Mouse (Mus musculus) thymus, postnatal 0 days (tissue): ENCODE results near the gene Grm3. TPM values are rescaled to one million over a fixed set of nuclear protein-coding genes. Genes with fewer than 3 reads are reported as not detected.

Experiments used
- DNase-seq: peaks from one replicate; pipeline ENCODE4 v3.0.0-alpha.2; 2015; ENCODE audit warnings: low spot score
- polyA plus RNA-seq: library from polyadenylated mRNA; unstranded; fragments of >200 nt; fragmentation: Nextera tagmentation; extraction: Ambion mirVana; gene quantifications from 2 replicates; pipeline ENCODE4 v1.2.1, GENCODE M21; 2015

The Grm3 gene
- polyA plus RNA-seq = not detected in 2 replicates

- no peak for DNase-seq
Measured at GRCm38 (mm10) chr5:9724956-9725600, at the start of gene Grm3. TSS of gene Grm3 (minus strand) at chr5:9725170.

GRCm38 (mm10) chr5:9755751-9756150, 30.8 kb upstream of the Grm3 start:
- no peak for DNase-seq

- DNase-seq = no peak
Measured at GRCm38 (mm10) chr5:9748184-9748583, 23.2 kb upstream of the Grm3 start.

GRCm38 (mm10) chr5:9744120-9744519, 19.1 kb upstream of the Grm3 start:
- DNase-seq = no peak

GRCm38 (mm10) chr5:9725601-9726268, 765 bp upstream of the Grm3 start:
- no peak for DNase-seq

GRCm38 (mm10) chr5:9724287-9724955, 549 bp downstream of the Grm3 start:
- DNase-seq = no peak

- no peak for DNase-seq
Measured at GRCm38 (mm10) chr5:9721136-9721535, 3.8 kb downstream of the Grm3 start.

GRCm38 (mm10) chr5:9716295-9716694, 8.7 kb downstream of the Grm3 start:
- no peak for DNase-seq

- DNase-seq = no peak
Measured at GRCm38 (mm10) chr5:9707096-9707495, 17.9 kb downstream of the Grm3 start.

- no peak for DNase-seq
Measured at GRCm38 (mm10) chr5:9703385-9704009, 21.5 kb downstream of the Grm3 start.

- DNase-seq = no peak
Measured at GRCm38 (mm10) chr5:9702656-9703384, 22.1 kb downstream of the Grm3 start.

GRCm38 (mm10) chr5:9692333-9692732, 32.6 kb downstream of the Grm3 start:
- no peak for DNase-seq

- DNase-seq = no peak
Measured at GRCm38 (mm10) chr5:9690599-9691242, 34.2 kb downstream of the Grm3 start.

GRCm38 (mm10) chr5:9690192-9690591, 34.8 kb downstream of the Grm3 start:
- no peak for DNase-seq

- DNase-seq = no peak
Measured at GRCm38 (mm10) chr5:9683204-9683603, 41.8 kb downstream of the Grm3 start.

- DNase-seq = no peak
Measured at GRCm38 (mm10) chr5:9669002-9669401, 56.0 kb downstream of the Grm3 start.

- DNase-seq = no peak
Measured at GRCm38 (mm10) chr5:9663416-9663815, 61.6 kb downstream of the Grm3 start.

- DNase-seq = no peak
Measured at GRCm38 (mm10) chr5:9661870-9662589, 62.9 kb downstream of the Grm3 start.

- no peak for DNase-seq
Measured at GRCm38 (mm10) chr5:9638612-9639011, 86.4 kb downstream of the Grm3 start.

- no peak for DNase-seq
Measured at GRCm38 (mm10) chr5:9627220-9627619, 97.8 kb downstream of the Grm3 start.
